Mouse (Mus musculus) spleen, postnatal 10 days (tissue): ENCODE measurements around the gene Dhdh.
"Not testable (repeated sequence)": the region's sequence is repeated elsewhere in the genome, so short reads cannot be mapped to it uniquely, and the experiment has no call there.

ENCODE experiments used
- DNase-seq, 2 experiments: peaks; one replicate each; pipeline ENCODE4 v3.0.0; 2021 to 2022; ENCODE audit warnings: low spot score in 2 of 2

Dhdh gene

DNA sequence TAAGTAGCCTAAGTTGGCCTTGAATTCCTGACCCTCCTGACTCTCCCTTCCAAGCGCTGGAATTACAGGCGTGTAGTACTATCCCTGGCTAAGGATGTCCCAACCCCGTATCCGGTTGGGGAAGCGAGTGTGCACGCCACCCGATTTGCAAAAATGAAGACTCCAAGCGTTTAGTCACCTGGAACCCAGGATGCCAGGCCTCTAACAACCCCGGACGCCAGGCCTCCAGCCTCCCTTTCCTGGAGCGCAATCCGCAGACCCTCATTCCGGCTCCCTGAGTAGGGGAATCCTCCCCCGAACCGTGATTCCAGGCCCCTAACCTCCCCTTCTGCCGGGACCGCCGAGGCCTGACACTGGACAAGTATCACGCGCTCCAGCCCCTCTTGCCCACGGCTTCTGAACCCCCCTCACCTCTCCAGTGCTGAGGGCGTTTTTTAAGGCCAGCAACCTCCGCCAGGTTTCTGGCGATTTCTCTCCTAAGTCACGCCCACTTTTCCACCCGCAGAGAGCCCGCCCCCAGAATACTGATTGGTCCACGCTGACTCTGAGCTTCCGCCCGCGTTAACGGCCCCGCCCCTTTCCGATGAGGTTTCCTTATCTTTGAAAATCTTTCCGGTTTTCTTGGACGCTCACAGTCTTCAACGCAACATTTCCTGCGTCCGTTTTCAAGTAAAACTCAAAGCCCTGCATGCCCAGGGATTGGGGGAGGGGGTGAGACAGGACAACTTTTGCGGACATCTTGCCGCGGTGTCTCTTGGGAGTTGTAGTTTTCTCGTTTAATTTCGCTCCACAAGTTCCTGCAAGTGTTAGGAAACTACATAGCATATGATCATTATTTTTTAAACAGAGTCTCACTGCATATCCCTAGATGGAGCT, 21.5 kb upstream of the Dhdh start, which contains the start of gene Nucb1:
Gene Nucb1, minus strand, starts transcription at position 495 of the 876 bp plus-strand sequence.
- DNase-seq: peak; percentile 93 to 95

DNA sequence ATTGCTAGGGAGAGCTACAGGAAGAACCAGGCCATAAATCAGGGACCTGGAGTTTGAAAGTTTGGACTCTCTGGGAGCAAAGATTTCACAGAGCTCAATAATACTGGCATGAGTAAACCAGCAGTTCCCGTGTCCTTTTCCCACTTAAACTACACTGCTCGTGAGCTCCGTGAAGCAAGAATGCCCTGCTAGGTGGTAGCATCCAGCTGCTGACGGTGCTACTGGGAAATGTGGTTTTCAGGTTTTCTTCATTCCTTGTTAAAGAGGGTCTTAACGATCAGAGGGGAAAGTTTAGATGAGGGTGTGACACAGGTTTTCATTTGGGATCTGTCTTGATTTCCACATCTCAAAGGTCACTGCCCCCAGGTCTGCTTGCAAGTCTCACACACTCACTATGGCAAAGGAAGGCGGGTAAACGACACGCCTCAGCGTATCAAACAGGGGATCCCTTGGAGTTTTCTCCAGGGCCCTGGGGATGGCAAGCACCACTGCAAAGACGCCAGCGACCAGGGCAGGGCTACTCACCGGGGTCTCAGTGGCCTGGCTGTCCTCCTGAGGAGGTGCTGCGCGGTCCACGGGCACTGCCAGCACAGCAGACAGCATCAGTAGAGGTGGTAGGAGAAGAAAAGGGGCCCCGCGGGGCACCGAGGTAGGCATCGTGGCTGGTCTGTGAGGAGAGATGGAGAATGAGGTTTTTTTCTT, 20.7 kb upstream of the Dhdh start:
- DNase-seq: peak; percentile 48 to 56

DNA sequence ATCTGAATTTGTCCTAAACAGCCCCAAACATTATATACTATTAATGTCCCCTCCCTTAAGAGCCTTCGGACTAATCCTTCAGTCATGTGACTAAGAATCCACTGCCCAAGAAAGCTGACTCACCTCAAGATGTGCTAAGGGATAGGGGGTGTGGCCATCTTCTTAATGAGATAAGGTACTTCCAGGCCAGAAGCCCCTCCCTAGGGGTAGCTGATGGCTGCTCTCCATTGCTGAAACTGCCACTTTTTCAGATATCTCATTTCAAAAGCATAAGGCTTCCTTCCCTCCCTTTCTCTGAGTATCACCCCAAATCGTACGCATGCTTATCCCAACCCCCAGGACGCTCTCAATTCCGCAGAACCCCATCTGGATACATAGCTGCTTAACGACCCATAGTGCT, 20.0 kb upstream of the Dhdh start:
- DNase-seq: peak; percentile 54 to 64

DNA sequence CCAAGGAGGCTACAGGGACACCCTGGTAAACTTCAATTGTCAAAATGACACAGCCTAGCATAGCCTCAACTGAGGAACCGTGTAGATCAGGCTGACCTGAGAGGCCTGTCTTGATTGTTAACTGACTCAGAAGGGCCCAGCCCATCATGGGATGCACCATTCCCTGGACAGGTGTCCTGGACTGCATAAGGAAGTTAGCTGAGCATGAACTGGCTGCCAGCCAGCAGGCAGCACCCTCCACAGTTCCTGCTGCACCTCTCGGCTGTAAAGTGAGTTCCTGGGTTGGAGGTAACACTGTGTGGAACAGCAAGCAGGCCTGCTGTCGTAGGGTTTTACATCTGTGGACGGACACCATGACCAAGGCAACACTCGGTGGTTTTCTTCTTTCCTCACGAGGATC, 19.0 kb upstream of the Dhdh start:
- no peak for DNase-seq

DNA sequence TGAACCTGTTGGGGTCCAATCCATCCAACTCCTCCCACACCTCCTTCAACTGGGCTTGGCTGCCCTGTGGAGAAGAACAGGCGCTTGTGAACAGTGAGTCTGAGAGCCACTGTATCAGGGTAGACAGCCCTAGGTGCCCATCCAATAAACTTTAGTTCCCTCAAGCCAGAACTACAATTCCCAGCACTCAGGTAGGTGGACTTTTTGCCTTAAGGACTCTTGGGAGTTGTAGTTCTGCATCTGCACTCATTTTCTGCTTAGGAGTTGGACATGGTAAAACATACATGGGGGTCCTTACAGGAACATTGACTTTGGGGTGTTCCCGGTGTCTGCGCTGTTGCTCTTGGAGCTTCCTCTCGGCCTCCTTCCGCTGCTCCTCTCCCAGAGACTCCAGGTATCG, 9.8 kb upstream of the Dhdh start:
- no peak for DNase-seq

DNA sequence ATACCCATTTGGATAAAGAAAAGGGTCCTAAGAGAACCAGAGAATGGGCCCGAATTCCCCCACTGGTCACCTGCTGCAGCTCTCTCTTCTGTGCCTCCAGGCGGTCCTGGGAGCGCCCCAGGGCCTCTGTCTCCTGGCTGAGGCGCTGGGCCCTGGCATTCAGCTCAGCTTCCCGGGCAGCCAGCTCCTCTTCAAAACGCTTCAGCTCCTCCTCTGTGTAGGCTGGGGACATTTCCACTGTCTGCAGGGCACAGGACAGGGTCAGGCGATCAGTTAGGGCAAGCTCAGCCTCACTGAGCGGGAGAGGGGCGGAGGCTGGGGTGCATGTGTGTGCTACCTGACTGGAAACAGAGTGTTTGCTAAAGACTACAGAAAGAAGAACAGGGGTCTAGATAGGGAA, 5.9 kb upstream of the Dhdh start:
- DNase-seq: no peak

DNA sequence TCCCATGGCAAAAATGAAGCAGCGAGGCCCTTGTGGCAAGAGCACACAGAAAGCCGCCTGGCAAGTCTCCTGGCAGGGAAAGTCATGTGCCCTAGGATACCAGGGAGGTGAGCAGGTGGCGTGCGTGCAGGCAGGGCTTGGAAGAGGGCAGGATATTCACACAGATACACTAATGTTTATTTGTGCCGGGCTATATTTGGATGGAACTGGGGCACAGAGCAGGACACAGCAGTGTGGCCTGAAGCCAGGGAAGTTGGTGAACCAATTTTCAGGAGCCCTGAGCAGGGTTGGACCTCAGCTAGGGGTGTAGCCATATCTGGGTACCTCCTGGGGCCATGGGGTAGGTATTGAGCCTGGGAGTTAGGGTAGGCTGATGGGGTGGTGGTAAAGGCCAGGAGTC, 4.3 kb upstream of the Dhdh start:
- no peak for DNase-seq

DNA sequence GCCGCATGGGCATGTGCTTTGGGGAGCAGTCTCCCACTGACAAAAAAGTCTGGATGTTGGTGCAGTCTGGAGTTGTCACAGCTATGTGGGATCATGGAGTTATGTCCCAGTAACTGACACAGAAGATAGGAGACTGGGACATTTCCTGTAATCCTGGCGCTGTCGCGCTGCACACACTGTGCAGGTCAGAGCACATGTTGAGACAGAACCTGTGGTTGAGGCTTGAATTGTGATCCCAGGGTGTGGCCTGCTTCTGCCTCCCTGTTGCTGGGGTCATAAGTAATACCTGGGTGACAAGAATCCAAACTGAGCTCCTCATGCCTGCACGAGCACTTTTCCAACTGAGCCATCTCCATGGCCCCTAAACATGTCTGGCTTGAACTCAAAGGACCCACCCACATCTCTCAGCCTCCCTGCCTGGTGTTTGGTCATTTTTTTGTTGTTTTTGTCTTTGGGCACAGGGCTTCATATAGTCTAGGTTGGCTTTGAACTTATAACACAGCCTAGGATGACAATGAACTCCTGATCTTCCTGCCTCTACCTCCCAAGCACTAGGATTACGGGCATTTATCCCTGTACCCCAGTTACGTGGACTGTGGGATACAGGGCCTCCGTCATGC, 3.7 kb upstream of the Dhdh start:
- no peak for DNase-seq

DNA sequence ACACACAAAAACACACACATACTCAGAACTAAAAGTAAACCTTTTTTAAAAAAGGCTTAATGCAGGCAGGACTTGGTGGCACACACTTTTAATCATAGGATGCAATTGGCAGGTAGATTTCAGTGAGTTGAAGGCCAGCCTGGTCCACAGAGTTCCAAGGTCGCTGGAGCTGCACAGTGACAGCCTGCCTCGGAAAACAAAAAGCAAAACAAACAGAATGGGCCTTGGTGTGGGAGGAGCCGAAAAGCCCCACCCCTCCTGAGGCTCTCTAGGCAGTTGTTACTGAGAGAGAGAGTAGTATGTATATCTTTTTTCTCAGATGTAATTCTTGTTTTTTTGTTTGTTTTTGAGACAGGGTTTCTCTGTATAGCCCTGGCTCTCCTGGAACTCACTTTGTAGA, 2.7 kb upstream of the Dhdh start:
- DNase-seq: no peak

DNA sequence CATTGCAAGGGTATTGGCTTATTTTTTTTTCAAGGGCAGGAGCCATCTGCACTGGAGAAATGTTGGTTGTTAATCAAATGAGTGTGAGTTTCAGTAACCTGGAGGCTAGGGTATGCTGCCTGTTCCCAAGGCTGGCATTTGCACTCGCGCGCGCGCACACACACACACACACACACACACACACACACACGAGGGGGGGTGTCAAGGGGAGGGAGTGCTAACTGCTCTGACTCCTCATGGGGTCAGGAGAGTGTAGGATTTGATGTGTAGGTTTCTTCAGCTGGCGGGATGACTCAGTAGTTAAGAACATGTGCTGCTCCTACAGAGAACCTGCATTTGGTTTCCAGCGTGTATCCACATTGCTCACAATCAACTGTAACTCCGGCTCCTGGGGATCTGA, 2.2 kb upstream of the Dhdh start:
- DNase-seq: no peak

DNA sequence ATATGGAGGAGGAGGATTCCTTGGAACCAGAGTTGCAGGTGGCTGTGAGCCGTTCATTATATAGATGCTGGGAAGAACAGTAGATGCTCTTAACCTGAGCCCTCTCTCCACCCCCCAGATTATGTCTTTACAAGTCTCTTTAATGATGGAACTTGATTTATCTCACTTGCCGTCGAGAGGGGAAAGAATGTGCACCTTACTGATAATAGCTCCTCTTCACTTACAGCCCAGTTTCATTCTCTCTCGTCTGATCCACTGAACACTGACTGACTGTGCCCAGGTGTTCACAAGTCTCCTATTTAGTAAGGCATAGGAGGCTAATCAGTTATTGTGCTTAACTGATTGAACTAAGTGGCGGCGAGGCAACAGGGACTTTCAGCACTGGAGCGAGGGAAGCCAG, 973 bp upstream of the Dhdh start:
- no peak for DNase-seq

DNA sequence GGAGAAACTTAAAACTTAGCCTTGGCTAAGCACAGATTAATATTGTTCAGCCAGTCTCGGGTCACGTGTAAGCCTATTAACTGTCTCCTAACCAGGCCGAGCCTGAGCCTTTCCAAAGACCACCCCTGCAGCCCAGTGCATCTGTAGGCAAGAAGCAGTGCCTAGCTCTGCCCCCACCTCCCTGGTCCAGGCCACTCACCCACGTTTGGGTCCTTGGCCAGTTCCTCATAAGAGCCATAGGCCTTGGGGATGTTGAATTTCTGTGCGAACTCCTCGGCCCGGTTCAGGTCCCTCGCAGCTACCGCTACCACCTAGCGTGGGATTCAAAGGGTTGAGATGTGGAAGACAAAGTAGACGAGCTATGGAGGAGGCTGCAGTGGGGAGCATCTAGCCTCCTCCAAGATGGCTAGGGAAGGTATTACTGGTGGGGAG, 728 bp downstream of the Dhdh start:
- DNase-seq: no peak

DNA sequence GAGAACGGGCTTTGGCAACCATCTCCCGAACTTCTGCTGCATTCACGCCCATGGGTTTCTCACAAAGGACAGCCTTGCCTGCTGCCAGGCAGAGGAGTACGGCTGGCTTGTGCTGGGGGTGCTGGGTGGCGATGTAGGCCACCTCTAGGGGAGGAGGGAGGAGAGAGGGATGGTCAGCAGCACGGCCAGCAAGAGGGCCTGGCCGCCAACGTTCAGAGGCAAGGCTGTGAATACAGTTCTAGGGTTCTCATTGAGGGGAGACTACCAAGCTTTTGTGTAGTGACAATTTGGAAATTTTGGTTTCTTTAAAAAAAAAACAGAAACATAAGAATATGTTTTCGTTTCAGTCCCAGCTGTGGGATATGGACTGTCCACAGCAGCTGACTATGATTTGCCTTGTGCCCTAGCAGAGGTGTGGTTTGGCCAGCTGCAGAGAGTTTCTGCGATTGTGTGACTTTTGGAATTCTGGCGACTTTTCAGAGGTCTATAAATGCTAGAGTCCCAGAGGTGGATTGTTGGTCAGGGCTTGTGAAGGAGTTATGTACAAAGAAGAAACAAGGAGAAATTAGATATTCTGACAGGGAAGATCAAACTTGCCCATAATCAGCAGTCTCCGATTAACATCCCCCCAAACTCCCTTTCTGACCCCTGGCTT, 1.7 kb downstream of the Dhdh start, which contains the start of gene Gm45808:
Gene Gm45808, minus strand, starts transcription at position 51 of the 655 bp plus-strand sequence.
- no peak for DNase-seq

DNA sequence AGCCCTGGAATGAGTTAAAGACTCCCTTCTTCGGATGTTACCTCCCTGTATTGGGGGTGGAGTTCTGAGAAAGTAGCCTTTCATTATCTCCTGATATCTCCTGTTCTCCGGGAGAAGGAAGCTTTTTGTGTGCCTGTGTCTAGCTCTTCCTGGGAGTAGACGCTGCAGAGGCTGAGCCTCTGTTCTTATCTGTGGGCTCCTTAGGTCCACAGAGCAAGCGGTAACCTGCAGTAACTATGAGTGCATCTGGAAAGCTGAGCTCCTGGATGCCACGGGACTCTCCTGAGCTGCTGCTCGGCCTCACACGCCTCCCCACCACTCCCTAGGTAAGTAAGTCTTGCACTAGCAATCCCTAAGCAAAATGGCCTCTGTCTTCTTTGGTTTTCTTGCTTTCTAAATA, 2.4 kb downstream of the Dhdh start:
- no peak for DNase-seq

DNA sequence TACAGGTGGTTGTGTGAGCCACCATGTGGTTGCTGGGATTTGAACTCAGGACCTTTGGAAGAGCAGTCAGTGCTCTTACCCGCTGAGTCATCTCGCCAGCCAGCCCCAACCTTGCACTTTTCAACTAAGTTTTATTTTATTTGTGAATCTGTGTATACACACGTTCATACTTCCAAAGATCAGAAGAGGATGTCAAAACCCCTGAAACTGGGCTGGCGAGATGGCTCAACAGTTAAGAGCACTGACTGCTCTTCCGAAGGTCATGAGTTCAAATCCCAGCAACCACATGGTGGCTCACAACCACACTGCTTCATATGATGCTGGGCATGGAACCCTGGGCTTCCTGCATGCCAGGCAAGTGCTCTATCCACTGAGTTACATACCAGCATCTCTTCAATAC, 3.6 kb downstream of the Dhdh start:
- DNase-seq: not testable (repeated sequence)

DNA sequence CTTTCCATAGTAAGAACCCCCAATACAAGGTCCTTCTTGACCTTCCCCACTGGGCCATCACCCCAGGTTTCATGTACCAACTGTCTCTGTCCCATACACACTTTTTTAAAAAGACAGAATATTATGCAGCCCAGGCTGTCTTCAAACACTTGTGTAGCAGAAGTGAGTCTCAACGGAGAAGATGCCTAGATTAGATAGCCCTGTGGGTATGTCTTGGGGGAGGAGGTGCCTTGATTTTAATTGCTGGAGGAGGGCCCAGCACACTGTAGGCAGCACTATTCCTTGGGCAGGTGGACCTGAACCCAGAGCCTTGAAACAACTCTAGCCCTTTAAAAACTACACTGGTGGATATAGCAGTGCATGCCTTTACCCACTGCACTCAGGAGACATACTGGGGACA, 6.4 kb downstream of the Dhdh start:
- no peak for DNase-seq

DNA sequence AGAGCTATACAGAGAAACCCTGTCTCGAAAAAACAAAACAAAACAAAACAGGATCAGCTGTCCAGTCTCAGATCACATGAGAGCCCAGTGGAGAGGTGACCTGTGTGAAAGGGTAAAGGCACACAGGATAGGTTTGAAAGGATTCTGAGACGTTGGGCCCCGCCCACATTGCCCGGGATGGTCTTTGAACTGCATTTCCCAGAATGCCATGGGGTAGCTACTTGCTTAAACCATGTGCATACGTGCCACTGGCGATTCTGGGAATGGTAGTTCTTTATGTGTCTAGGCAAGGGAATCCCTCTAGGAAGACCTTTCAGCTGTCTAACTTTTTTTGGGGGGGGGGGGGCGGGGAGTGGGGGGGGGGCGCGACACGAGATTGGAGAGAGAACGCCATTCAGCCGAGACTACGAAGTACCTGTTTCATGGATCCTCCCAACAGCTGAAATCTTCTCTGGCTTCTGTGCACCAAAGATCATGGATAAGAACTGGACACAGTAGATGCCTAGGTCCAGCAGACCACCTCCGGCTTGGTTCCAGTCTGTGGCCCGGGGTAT, 7.2 kb downstream of the Dhdh start, which contains the start of gene Tulp2:
Gene Tulp2, plus strand, starts transcription at position 504 of the 554 bp plus-strand sequence.
- DNase-seq: peak; percentile 57 to 80

DNA sequence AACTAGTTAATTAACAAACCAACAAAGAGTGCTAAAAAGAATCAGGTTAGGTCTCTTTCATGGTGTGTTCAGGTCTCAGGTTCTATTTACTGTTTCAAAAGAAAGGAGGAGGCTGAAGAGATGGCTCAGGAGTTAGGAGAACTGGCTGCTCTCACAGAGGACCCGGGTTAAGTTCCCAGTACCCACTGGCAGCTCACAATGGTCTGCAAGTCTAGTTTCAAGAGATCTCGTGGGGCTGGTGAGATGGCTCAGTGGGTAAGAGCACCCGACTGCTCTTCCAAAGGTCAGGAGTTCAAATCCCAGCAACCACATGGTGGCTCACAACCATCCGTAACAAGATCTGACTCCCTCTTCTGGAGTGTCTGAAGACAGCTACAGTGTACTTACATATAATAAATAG, 8.3 kb downstream of the Dhdh start:
- DNase-seq: not testable (repeated sequence)

DNA sequence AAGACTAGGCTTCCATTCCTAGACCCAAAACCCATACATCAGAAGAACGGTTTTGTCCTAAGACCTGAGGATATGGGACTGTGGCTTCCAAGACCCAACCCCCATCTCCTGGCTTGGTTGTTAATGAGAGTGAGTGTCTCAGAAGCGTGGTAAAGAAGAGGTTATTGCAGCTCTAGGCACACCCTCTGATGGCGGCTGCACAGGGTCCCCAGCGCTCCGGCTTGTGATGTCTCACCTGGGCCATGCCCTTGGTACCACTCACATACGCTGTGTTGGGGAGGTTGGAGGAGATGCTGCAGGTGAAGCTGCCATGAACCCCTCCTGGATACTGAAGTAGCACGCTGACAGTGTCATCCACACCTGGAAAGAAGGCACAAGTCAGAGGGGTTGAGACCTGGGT, 9.8 kb downstream of the Dhdh start:
- no peak for DNase-seq

DNA sequence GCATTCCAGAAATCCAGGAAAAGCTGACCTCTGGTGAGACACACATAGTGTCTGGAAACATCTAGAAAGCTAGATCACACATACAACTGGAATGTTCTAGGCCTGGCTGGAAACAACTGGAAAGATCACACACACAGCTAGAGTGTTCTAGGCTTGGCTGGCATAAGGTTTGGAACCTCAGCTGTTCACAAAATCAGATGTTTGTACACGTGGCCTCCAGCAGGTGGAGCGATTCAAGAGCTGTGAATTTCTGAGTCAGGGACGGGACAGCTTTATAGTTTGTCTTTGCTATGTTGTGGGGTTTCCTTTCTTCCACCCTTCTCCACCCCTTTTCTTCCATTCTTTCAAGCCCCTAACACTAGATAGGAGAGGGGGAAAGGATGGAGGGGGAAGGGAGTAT, 11.6 kb downstream of the Dhdh start:
- DNase-seq: peak; percentile 45 to 80

DNA sequence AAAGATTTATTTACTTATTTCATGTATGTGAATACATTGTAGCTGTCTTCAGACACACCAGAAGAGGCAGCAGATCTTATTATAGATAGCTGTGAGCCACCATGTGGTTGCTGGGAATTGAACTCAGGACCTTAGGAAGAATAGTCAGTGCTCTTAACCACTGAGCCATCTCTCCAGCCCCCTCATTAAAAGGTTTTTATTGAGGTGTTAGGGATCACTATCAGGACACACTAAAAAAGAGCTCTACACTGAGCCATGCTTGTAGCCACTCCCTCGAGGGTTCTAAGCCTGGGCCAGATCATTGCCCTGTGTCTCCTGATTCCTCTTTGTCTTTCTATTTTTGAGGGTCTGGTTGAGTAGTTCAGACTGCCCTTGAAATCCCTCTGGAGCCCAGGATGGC, 12.2 kb downstream of the Dhdh start:
- no peak for DNase-seq
